Mouse (Mus musculus) bone marrow, adult 2 months (tissue): ENCODE results near the gene Rdh7.

Experiments used
- CTCF ChIP-seq: fragments of 200-500 bp; IDR thresholded peaks from 2 replicates; pipeline ENCODE4 v1.5.1; 2011; ENCODE audit warnings: low read length, control low read depth; ENCODE audit not compliant: control insufficient read depth, insufficient read depth
- POLR2A ChIP-seq: fragments of 200-500 bp; IDR thresholded peaks from 2 replicates; pipeline ENCODE4 v1.6.1; 2011; ENCODE audit warnings: low read depth, mild to moderate bottlenecking, control low read depth, low read length, borderline replicate concordance; ENCODE audit not compliant: control insufficient read depth

DNA sequence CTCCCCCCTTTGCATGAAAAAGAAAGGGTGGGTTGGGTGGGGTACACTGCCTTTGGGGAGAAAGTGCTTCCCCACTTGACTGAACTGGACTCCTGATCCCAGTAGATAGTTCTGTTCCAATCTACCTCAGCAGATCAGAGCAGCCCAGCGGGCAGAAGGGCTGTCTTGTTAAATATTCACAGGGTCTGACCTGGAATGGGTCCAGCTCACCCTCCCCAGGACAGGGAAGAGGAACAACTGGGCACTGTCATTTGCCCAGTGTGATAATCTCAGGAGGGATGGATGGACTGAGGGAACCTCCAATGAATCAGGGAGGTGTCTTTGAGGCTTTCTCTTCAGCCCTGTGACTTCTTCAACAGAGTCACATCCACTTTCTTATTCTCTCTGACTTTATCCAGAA lies 40.5 kb downstream of the Rdh7 start:
- no peak for TF ChIP-seq CTCF
- no peak for TF ChIP-seq POLR2A
